Mouse (Mus musculus) right cerebral cortex, postnatal 36 days (tissue): ENCODE results near the gene Calcoco1.

Experiments used
- DNase-seq, 2 experiments: peaks; one replicate each; pipeline ENCODE4 v3.0.0; 2022; ENCODE audit warnings: low spot score in 2 of 2, mixed read lengths in 1 of 2

The Calcoco1 gene

GRCm38 (mm10) chr15:102721980-102722475, at the start of gene Calcoco1:
Gene Calcoco1 (minus strand): TSS chr15:102722178.
- peak; percentile 96 to 97 for DNase-seq

- DNase-seq: no peak
Observed at GRCm38 (mm10) chr15:102770866-102771265, 48.9 kb upstream of the Calcoco1 start.

GRCm38 (mm10) chr15:102765207-102765606, 43.2 kb upstream of the Calcoco1 start:
- DNase-seq: no peak

GRCm38 (mm10) chr15:102761745-102762378, 39.9 kb upstream of the Calcoco1 start:
- no peak for DNase-seq

GRCm38 (mm10) chr15:102757686-102758085, 35.7 kb upstream of the Calcoco1 start:
- DNase-seq: no peak

GRCm38 (mm10) chr15:102755053-102755452, 33.1 kb upstream of the Calcoco1 start:
- no peak for DNase-seq

GRCm38 (mm10) chr15:102754361-102754760, 32.4 kb upstream of the Calcoco1 start:
- DNase-seq: no peak

- DNase-seq: no peak
Observed at GRCm38 (mm10) chr15:102753170-102753569, 31.2 kb upstream of the Calcoco1 start.

- DNase-seq: no peak
Observed at GRCm38 (mm10) chr15:102752164-102752563, 30.2 kb upstream of the Calcoco1 start.

GRCm38 (mm10) chr15:102750241-102750640, 28.3 kb upstream of the Calcoco1 start:
- DNase-seq: peak in 1 of 2 experiments; percentile 47

GRCm38 (mm10) chr15:102749103-102749502, 27.1 kb upstream of the Calcoco1 start:
- no peak for DNase-seq

- no peak for DNase-seq
Observed at GRCm38 (mm10) chr15:102747853-102748252, 25.9 kb upstream of the Calcoco1 start.

- no peak for DNase-seq
Observed at GRCm38 (mm10) chr15:102747286-102747640, 25.3 kb upstream of the Calcoco1 start.

GRCm38 (mm10) chr15:102746488-102747285, 24.7 kb upstream of the Calcoco1 start:
- DNase-seq: peak in 1 of 2 experiments; percentile 58

GRCm38 (mm10) chr15:102746126-102746487, 24.1 kb upstream of the Calcoco1 start:
- no peak for DNase-seq

- DNase-seq: no peak
Observed at GRCm38 (mm10) chr15:102745387-102745786, 23.4 kb upstream of the Calcoco1 start.

- no peak for DNase-seq
Observed at GRCm38 (mm10) chr15:102744831-102745230, 22.9 kb upstream of the Calcoco1 start.

- DNase-seq: no peak
Observed at GRCm38 (mm10) chr15:102744416-102744815, 22.4 kb upstream of the Calcoco1 start.

- no peak for DNase-seq
Observed at GRCm38 (mm10) chr15:102743996-102744395, 22.0 kb upstream of the Calcoco1 start.

GRCm38 (mm10) chr15:102743196-102743595, 21.2 kb upstream of the Calcoco1 start:
- no peak for DNase-seq

- peak; percentile 89 for DNase-seq
Observed at GRCm38 (mm10) chr15:102742589-102742988, 20.6 kb upstream of the Calcoco1 start.

- no peak for DNase-seq
Observed at GRCm38 (mm10) chr15:102739520-102740297, 17.7 kb upstream of the Calcoco1 start.
